Mouse (Mus musculus): ENCODE data around the gene Cpd.
A peak's percentile ranks its signal among the peaks of the same experiment; 100 is the strongest.
"Not testable (repeated sequence)": the region's sequence is repeated elsewhere in the genome, so short reads cannot be mapped to it uniquely, and the experiment has no call there.

Gene Cpd

GRCm38 (mm10) chr11:76847354-76847753 lies 536 bp upstream of the Cpd start:
- DNase-seq (ENCODE audit: low read depth, low spot score), result no peak

- peak; percentile 56 for DNase-seq (ENCODE audit: low read depth, low spot score)
Measured at GRCm38 (mm10) chr11:76846011-76846877, 574 bp downstream of the Cpd start.

GRCm38 (mm10) chr11:76845275-76845980 lies 1.4 kb downstream of the Cpd start:
- DNase-seq (ENCODE audit: low read depth, low spot score), result no peak

GRCm38 (mm10) chr11:76838573-76838972 lies 8.2 kb downstream of the Cpd start:
- DNase-seq (ENCODE audit: low read depth, low spot score), result no peak

- DNase-seq (ENCODE audit: low read depth, low spot score), result no peak
Measured at GRCm38 (mm10) chr11:76836317-76836716, 10.5 kb downstream of the Cpd start.

- DNase-seq (ENCODE audit: low read depth, low spot score), result no peak
Measured at GRCm38 (mm10) chr11:76835868-76836267, 10.9 kb downstream of the Cpd start.

GRCm38 (mm10) chr11:76834665-76835064 lies 12.2 kb downstream of the Cpd start:
- DNase-seq (ENCODE audit: low read depth, low spot score), result no peak

- no peak for DNase-seq (ENCODE audit: low read depth, low spot score)
Measured at GRCm38 (mm10) chr11:76824885-76825265, 21.9 kb downstream of the Cpd start.

- DNase-seq (ENCODE audit: low read depth, low spot score), result no peak
Measured at GRCm38 (mm10) chr11:76824238-76824884, 22.5 kb downstream of the Cpd start.

GRCm38 (mm10) chr11:76823641-76824040 lies 23.2 kb downstream of the Cpd start:
- no peak for DNase-seq (ENCODE audit: low read depth, low spot score)

- no peak for DNase-seq (ENCODE audit: low read depth, low spot score)
Measured at GRCm38 (mm10) chr11:76821353-76821752, 25.5 kb downstream of the Cpd start.

- DNase-seq (ENCODE audit: low read depth, low spot score), result peak; percentile 58
Measured at GRCm38 (mm10) chr11:76817664-76818063, 29.2 kb downstream of the Cpd start.

GRCm38 (mm10) chr11:76810706-76811495 lies 35.9 kb downstream of the Cpd start:
- no peak for DNase-seq (ENCODE audit: low read depth, low spot score)

- DNase-seq (ENCODE audit: low read depth, low spot score), result no peak
Measured at GRCm38 (mm10) chr11:76809450-76809849, 37.4 kb downstream of the Cpd start.

- no peak for DNase-seq (ENCODE audit: low read depth, low spot score)
Measured at GRCm38 (mm10) chr11:76808550-76808949, 38.3 kb downstream of the Cpd start.

GRCm38 (mm10) chr11:76807007-76807679 lies 39.7 kb downstream of the Cpd start:
- DNase-seq (ENCODE audit: low read depth, low spot score), result no peak

- DNase-seq (ENCODE audit: low read depth, low spot score), result no peak
Measured at GRCm38 (mm10) chr11:76806026-76806425, 40.8 kb downstream of the Cpd start.

GRCm38 (mm10) chr11:76805072-76805471 lies 41.7 kb downstream of the Cpd start:
- not testable (repeated sequence) for DNase-seq (ENCODE audit: low read depth, low spot score)

GRCm38 (mm10) chr11:76803266-76803665 lies 43.6 kb downstream of the Cpd start:
- no peak for DNase-seq (ENCODE audit: low read depth, low spot score)

- no peak for DNase-seq (ENCODE audit: low read depth, low spot score)
Measured at GRCm38 (mm10) chr11:76797236-76797635, 49.6 kb downstream of the Cpd start.

- DNase-seq (ENCODE audit: low read depth, low spot score), result peak; percentile 45
Measured at GRCm38 (mm10) chr11:76795326-76795725, 51.5 kb downstream of the Cpd start.
